Comparison of ENCODE assay signal across 15 mouse cellular contexts in genomic region chr12:88726316-88726715, GRCm38 (mm10). TPM values are rescaled to one million over a fixed set of nuclear protein-coding genes. Genes with fewer than 3 reads are reported as not detected.
DNase-seq lines count a peak whose midpoint lies in the region; ATAC-seq and TF ChIP-seq lines count a peak whose summit lies in the region.
"Had no signal": no experiment of that assay in that cellular context is flagged by ENCODE, and none has a peak within 500 bp of the region (broad histone marks: within the 10 kb centered on the region; RNA-seq: fewer than 3 reads in every experiment).

No protein-coding gene starts in this region.

- peak overlapping the region; percentile 50 for H3K4me3 ChIP-seq in left cerebral cortex, adult 2 months
- H3K4me3 ChIP-seq in forebrain, embryonic 12.5 days (replicated peaks), result peak overlapping the region; percentile 46
- H3K4me3 ChIP-seq in hindbrain, embryonic 13.5 days, result peak overlapping the region; percentile 48
- H3K4me3 ChIP-seq in neural tube, embryonic 13.5 days, result peak overlapping the region; percentile 49
- H3K4me3 ChIP-seq: limb, embryonic 10.5 days; liver, embryonic 12.5 days; lung, embryonic 15.5 days had no signal

- DNase-seq in left cerebral cortex, adult 2 months (ENCODE audit: extremely low spot score in 1 of 2, low spot score in 2 of 2), result no peak
- no peak for DNase-seq in left cerebral cortex, postnatal 10 days (ENCODE audit: extremely low spot score in 1 of 2, low spot score in 2 of 2)
- no peak for DNase-seq in layer of hippocampus, postnatal 14 days (ENCODE audit: low spot score in 2 of 2)
- no peak for DNase-seq in c-Kit-positive CD71-positive TER-119-positive erythroid progenitor cells, embryonic 14.5 days (ENCODE audit: low spot score)
- DNase-seq: cerebellum, adult 8-10 months; gastrocnemius, postnatal 25 days; kidney, postnatal 14 days had no signal

- H3K4me1 ChIP-seq in forebrain, embryonic 12.5 days, result peaks cover 7% of the 10 kb centered on the region; the same call in 1 of the 2 replicates
- H3K4me1 ChIP-seq in hindbrain, embryonic 13.5 days (replicated peaks), result peaks cover 27% of the 10 kb centered on the region
- peaks cover 16% of the 10 kb centered on the region for H3K4me1 ChIP-seq in neural tube, embryonic 13.5 days (replicated peaks)
- H3K4me1 ChIP-seq: limb, embryonic 10.5 days; liver, embryonic 12.5 days had no signal

- no peaks in the 10 kb centered on the region for H3K9me3 ChIP-seq in forebrain, embryonic 12.5 days
- H3K9me3 ChIP-seq in hindbrain, embryonic 13.5 days, result no peaks in the 10 kb centered on the region
- no peaks in the 10 kb centered on the region for H3K9me3 ChIP-seq in neural tube, embryonic 13.5 days
- H3K9me3 ChIP-seq: limb, embryonic 10.5 days; liver, embryonic 12.5 days; lung, embryonic 15.5 days had no signal

- peak overlapping the region; percentile 19; the same call in 1 of the 2 replicates for H3K27ac ChIP-seq in left cerebral cortex, adult 2 months
- H3K27ac ChIP-seq in forebrain, embryonic 12.5 days, result peak overlapping the region; percentile 70
- H3K27ac ChIP-seq in hindbrain, embryonic 13.5 days, result peak overlapping the region; percentile 92
- H3K27ac ChIP-seq in neural tube, embryonic 13.5 days (replicated peaks), result peak overlapping the region; percentile 90
- H3K27ac ChIP-seq: limb, embryonic 10.5 days; liver, embryonic 12.5 days; lung, embryonic 15.5 days had no signal

- no peak for ATAC-seq in forebrain, embryonic 12.5 days (ENCODE audit: low FRiP score)
- ATAC-seq in hindbrain, embryonic 13.5 days (ENCODE audit: low FRiP score), result no peak
- ATAC-seq in neural tube, embryonic 13.5 days (ENCODE audit: low read depth), result peak; percentile 21; the same call in 1 of the 2 replicates
- ATAC-seq: intestine, postnatal 0 days; liver, embryonic 12.5 days had no signal

- peak overlapping the region; percentile 57 for H3K4me2 ChIP-seq in forebrain, embryonic 12.5 days
- H3K4me2 ChIP-seq in hindbrain, embryonic 13.5 days, result peak overlapping the region; percentile 55
- H3K4me2 ChIP-seq in neural tube, embryonic 13.5 days, result peak overlapping the region; percentile 60
- H3K4me2 ChIP-seq: heart, embryonic 11.5 days; liver, embryonic 12.5 days; lung, embryonic 15.5 days had no signal

- H3K27me3 ChIP-seq in forebrain, embryonic 12.5 days, result no peaks in the 10 kb centered on the region; the same call in 1 of the 2 replicates
- no peaks in the 10 kb centered on the region for H3K27me3 ChIP-seq in hindbrain, embryonic 13.5 days
- peaks cover 4% of the 10 kb centered on the region; the same call in 1 of the 2 replicates for H3K27me3 ChIP-seq in neural tube, embryonic 13.5 days
- H3K27me3 ChIP-seq: liver, embryonic 12.5 days; lung, embryonic 15.5 days had no signal

- TF ChIP-seq CTCF in left cerebral cortex, adult 2 months (IDR thresholded peaks at IDR 0.05), result no peak

- no peaks in the 10 kb centered on the region for H3K36me3 ChIP-seq in forebrain, embryonic 12.5 days (replicated peaks)
- no peaks in the 10 kb centered on the region for H3K36me3 ChIP-seq in hindbrain, embryonic 13.5 days
- H3K36me3 ChIP-seq in neural tube, embryonic 13.5 days, result no peaks in the 10 kb centered on the region
- H3K36me3 ChIP-seq: limb, embryonic 10.5 days; liver, embryonic 12.5 days; lung, embryonic 15.5 days had no signal

- 81% methylated on average over 13 of the region's 13 CpGs for WGBS in forebrain, embryonic 12.5 days
- 76% methylated on average over 13 of the region's 13 CpGs for WGBS in hindbrain, embryonic 13.5 days
- WGBS in neural tube, embryonic 13.5 days, result 72% methylated on average over 13 of the region's 13 CpGs

- peak overlapping the region; percentile 56; the same call in 1 of the 2 replicates for H3K9ac ChIP-seq in forebrain, embryonic 12.5 days
- peak overlapping the region; percentile 64 for H3K9ac ChIP-seq in hindbrain, embryonic 13.5 days
- peak overlapping the region; percentile 72 for H3K9ac ChIP-seq in neural tube, embryonic 13.5 days
- H3K9ac ChIP-seq: liver, embryonic 12.5 days; lung, embryonic 15.5 days had no signal

- intact Hi-C loops in left cerebral cortex, adult 2 months (cut with DNase I), result no loop called here
- intact Hi-C loops in left cerebral cortex, postnatal 10 days (cut with DNase I), result no loop called here

RNA-seq across cellular contexts. Expression of gene Nrxn3, which starts 3.6 kb away (rescaled TPM):
- total RNA-seq in left cerebral cortex, adult 2 months (2021), result 100 to 1,000 TPM; 250 to 274 TPM
- total RNA-seq in left cerebral cortex, postnatal 10 days (2021), result 100 to 1,000 TPM; 185 to 191 TPM
- polyA plus RNA-seq in forebrain, embryonic 12.5 days (2016; fragmentation: Nextera tagmentation; extraction: Ambion mirVana), result 62.2 and 71.1 TPM in 2 replicates
- polyA plus RNA-seq in hindbrain, embryonic 13.5 days (2015; fragmentation: Nextera tagmentation; extraction: Ambion mirVana), result 84.3 and 92.1 TPM in 2 replicates
- 68.6 and 69.7 TPM in 2 replicates for polyA plus RNA-seq in neural tube, embryonic 13.5 days (2015; fragmentation: Nextera tagmentation; extraction: Ambion mirVana)
- total RNA-seq in layer of hippocampus, postnatal 14 days (2021), result 100 to 1,000 TPM; 178 to 192 TPM

Comparison
In these comparisons a context has a peak if more than half of its experiments do, and no peak if none do; other contexts are left out.
1. H3K27ac ChIP-seq: peak in every context shown above with its lines; median percentile 92 in hindbrain, embryonic 13.5 days; 90 in neural tube, embryonic 13.5 days; 70 in forebrain, embryonic 12.5 days; 19 in left cerebral cortex, adult 2 months.